Mouse (Mus musculus) kidney, embryonic 15.5 days (tissue): ENCODE measurements around the gene Pou2f1. TPM values are rescaled to one million over a fixed set of nuclear protein-coding genes. Genes with fewer than 3 reads are reported as not detected.

Source experiments
- ATAC-seq: fragments of 200-750 bp; cut with Nextera tagmentation; replicated peaks from 2 replicates; pipeline ENCODE4 v1.8.0; 2017; ENCODE audit warnings: moderate TSS enrichment; ENCODE audit not compliant: low FRiP score
- H3K27ac ChIP-seq: fragments of 300-500 bp; sonication (generic); 2 replicates; pipeline ENCODE4 v1.5.1; 2015; ENCODE audit warnings: mild to moderate bottlenecking, inconsistent platforms
- H3K27me3 ChIP-seq: fragments of 300-500 bp; sonication (generic); 2 replicates; pipeline ENCODE4 v1.6.1; 2015; ENCODE audit warnings: inconsistent platforms
- H3K36me3 ChIP-seq: fragments of 300-500 bp; sonication (generic); 2 replicates; pipeline ENCODE4 v1.6.1; 2015; ENCODE audit warnings: inconsistent platforms
- H3K4me1 ChIP-seq: fragments of 300-500 bp; sonication (generic); 2 replicates; pipeline ENCODE4 v1.6.1; 2015; ENCODE audit warnings: inconsistent platforms
- H3K4me2 ChIP-seq: fragments of 300-500 bp; sonication (generic); 2 replicates; pipeline ENCODE4 v1.6.1; 2015; ENCODE audit warnings: moderate library complexity, mild to moderate bottlenecking, inconsistent platforms
- H3K4me3 ChIP-seq: fragments of 300-500 bp; sonication (generic); replicated peaks from 2 replicates; pipeline ENCODE4 v1.5.1; 2015; ENCODE audit warnings: mild to moderate bottlenecking, inconsistent platforms
- H3K9ac ChIP-seq: fragments of 300-500 bp; sonication (generic); 2 replicates; pipeline ENCODE4 v1.6.1; 2015; ENCODE audit warnings: mild to moderate bottlenecking, inconsistent platforms
- H3K9me3 ChIP-seq: fragments of 300-500 bp; sonication (generic); replicated peaks from 2 replicates; pipeline ENCODE4 v1.6.1; 2016; ENCODE audit warnings: inconsistent platforms
- WGBS: fragments of 180-500 bp; shearing (Covaris S2); methylation state at CpG from one replicate; pipeline ENCODE4 v1.1.7; 2015; ENCODE audit warnings: mixed read lengths; 5-methylcytosine and 5-hydroxymethylcytosine counted together
- polyA plus RNA-seq: library from polyadenylated mRNA; unstranded; fragments of >200 nt; fragmentation: Nextera tagmentation; extraction: Ambion mirVana; gene quantifications from 2 replicates; pipeline ENCODE4 v1.2.1, GENCODE M21; 2015

Gene Pou2f1
- polyA plus RNA-seq, 1 experiment from 2014 or later, result 19.5 TPM

DNA sequence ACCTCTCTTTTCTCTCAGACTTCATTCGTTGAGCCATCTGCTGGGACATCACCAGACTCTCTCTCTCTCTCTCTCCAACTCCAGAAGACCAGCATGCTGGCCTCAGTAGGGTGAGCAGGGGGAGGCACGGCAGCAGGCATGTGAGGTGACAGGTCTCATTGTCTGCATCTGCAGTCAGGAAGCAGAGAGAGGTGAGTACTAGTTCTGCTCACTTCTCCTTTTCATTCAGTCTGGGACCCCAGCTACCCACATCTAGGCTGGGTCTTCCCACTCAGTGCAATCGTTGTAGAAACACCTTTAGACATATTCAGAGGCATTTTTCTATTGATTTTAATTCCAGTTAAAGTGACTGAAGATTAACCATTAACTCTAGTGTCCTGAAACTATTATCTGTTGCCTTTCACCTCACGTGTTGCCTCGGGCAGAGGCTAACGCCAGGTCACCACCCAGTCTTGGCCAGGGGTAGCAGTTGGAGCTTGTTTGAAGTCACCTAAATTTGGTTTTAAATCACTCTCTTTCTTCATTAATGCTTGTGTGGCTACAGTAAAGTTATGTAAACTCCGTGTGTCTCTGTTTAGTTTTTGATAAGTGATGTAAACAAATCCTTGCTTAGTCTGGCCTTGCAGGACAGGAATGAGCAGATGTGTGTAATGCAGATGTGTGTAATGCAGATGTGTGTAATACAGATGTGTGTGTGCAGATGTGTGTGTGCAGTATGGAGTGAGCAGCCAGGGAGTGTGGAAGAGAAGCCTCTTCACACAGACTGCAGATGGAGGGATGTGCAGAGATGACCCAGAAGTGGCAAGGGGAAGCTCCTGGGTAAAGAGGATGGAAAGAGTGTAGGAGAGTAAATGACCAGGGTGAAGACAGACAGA is 29.4 kb upstream of the Pou2f1 start:
- 64% methylated on average over 7 of the region's 7 CpGs for WGBS
- Histone ChIP-seq H3K27ac (no peak overlapping the region), H3K9me3 (no peaks in the 10 kb centered on the region), H3K4me2 (no peak overlapping the region), H3K4me3 (no peak overlapping the region), H3K36me3 (no peaks in the 10 kb centered on the region), H3K4me1 (no peaks in the 10 kb centered on the region), H3K27me3 (no peaks in the 10 kb centered on the region), H3K9ac (no peak overlapping the region)
- no peak for ATAC-seq

DNA sequence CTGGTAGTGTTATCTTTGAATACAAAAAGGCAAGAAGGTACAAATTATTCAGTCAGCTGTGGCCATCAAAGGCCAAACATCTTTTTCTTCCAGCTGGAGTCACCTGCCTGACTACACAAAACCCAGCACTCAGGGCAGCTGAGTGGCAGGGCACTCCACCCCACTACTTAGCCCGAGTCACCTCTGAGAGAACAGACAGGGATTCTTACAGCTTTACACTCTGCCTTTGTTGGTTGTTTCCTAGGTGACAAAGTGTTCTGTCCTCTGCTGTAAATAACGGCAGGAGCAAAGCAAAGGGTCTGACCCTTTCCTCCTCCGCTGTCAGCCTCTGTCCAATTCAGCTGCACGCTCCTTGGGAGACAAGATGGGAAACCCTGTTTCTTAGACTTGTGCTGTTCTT is 21.5 kb upstream of the Pou2f1 start:
- H3K4me3 ChIP-seq, result no peak overlapping the region
- H3K27me3 ChIP-seq, result no peaks in the 10 kb centered on the region
- no peak overlapping the region for H3K27ac ChIP-seq
- no peak overlapping the region for H3K9ac ChIP-seq
- no peak for ATAC-seq
- H3K36me3 ChIP-seq, result no peaks in the 10 kb centered on the region
- no peaks in the 10 kb centered on the region for H3K9me3 ChIP-seq
- no peak overlapping the region for H3K4me2 ChIP-seq
- H3K4me1 ChIP-seq, result no peaks in the 10 kb centered on the region
- WGBS, result 21% methylated on average over 4 of the region's 4 CpGs

DNA sequence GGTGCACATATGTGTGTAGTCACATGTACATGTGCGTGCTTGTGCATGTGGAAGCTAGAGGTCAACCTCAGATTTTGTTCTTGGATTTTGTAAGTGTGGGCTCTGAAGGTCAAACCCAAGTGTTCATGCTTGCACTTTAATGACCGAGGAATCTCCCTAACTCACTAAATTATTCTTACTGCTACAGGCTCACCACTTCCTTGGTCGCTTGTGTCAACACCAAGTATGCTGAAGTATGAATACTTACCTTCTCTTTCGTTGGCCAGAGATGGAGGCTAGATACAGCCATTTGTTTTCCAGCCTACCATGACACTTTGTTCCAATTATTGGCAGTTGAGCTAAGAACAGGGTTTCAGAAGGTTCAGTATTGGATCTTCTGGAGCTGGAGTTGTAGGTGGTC is 14.7 kb upstream of the Pou2f1 start:
- Histone ChIP-seq H3K36me3 (no peaks in the 10 kb centered on the region), H3K4me2 (no peak overlapping the region), H3K4me1 (no peaks in the 10 kb centered on the region), H3K9me3 (no peaks in the 10 kb centered on the region), H3K9ac (no peak overlapping the region), H3K27ac (no peak overlapping the region), H3K27me3 (no peaks in the 10 kb centered on the region), H3K4me3 (no peak overlapping the region)
- 83% methylated on average over 4 of the region's 4 CpGs for WGBS
- no peak for ATAC-seq

DNA sequence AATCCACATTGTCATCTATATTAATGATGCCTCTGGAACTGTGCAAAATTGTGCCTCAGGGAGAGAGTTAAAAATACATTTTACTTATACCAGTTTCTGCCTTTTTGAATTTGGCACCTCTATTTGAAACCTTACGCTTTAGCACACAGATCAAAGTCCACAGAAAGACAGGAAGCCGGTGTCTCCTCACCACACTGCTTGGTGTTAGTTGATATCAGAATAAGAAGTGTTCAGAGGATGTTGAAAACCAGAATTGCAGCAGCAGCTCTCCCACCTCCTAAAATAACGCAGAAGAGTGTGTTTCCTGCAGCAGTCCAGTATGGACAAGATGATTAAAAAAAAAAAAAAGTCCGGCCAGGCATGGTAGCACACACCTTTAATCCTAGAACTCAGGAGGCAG is 13.8 kb upstream of the Pou2f1 start:
- no peaks in the 10 kb centered on the region for H3K4me1 ChIP-seq
- H3K9me3 ChIP-seq, result no peaks in the 10 kb centered on the region
- no peak overlapping the region for H3K27ac ChIP-seq
- H3K36me3 ChIP-seq, result no peaks in the 10 kb centered on the region
- no peak overlapping the region for H3K9ac ChIP-seq
- no peak overlapping the region for H3K4me2 ChIP-seq
- H3K27me3 ChIP-seq, result no peaks in the 10 kb centered on the region
- ATAC-seq, result no peak
- no peak overlapping the region for H3K4me3 ChIP-seq
- 54% methylated on average over 4 of the region's 4 CpGs for WGBS

DNA sequence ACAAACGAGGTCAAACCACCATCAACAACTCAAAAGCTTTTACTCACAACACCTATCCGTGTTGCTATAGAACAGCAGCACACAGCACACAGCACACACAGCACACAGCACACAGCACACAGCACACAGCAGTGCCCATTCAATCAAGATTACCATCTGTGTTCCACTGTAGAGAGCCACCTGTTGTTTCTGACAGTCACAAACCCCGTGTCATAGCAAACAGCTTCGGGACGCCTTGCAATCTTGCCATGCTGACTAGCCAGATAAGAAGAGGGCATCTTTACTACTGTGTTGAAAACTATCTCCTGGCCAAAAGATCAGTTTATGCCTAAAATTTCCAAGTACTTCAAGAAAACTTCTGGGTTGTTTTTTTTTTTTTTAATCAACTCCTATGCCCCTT is 12.1 kb upstream of the Pou2f1 start:
- 71% methylated on average over 5 of the region's 5 CpGs for WGBS
- Histone ChIP-seq H3K4me1 (no peaks in the 10 kb centered on the region), H3K4me3 (no peak overlapping the region), H3K4me2 (no peak overlapping the region), H3K27ac (no peak overlapping the region), H3K27me3 (no peaks in the 10 kb centered on the region), H3K36me3 (no peaks in the 10 kb centered on the region), H3K9me3 (no peaks in the 10 kb centered on the region), H3K9ac (no peak overlapping the region)
- no peak for ATAC-seq

DNA sequence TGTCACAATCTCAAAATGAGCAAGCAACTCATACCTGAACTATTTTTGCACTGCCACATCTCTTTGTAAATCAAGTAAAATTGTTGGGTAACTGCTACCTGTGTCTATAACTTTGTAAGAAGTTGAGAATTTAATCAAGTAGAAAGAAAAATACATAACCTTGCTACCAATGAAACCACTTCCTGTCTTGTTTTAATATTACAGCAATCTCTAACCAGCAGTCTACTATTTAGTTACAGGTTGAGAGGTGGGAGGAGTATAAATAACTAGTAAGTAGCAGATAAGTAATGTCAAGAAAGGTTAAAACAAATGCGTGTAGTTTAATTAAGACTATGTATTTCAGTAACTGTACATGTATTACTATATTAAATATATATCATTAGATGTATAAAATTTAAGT is 7.6 kb upstream of the Pou2f1 start:
- H3K9ac ChIP-seq, result no peak overlapping the region
- no peaks in the 10 kb centered on the region for H3K27me3 ChIP-seq
- ATAC-seq, result no peak
- no peaks in the 10 kb centered on the region for H3K9me3 ChIP-seq
- no peaks in the 10 kb centered on the region for H3K36me3 ChIP-seq
- 92% methylated on average over 1 of the region's 1 CpGs for WGBS
- H3K4me3 ChIP-seq, result no peak overlapping the region
- H3K4me2 ChIP-seq, result no peak overlapping the region
- no peak overlapping the region for H3K27ac ChIP-seq
- H3K4me1 ChIP-seq, result no peaks in the 10 kb centered on the region

DNA sequence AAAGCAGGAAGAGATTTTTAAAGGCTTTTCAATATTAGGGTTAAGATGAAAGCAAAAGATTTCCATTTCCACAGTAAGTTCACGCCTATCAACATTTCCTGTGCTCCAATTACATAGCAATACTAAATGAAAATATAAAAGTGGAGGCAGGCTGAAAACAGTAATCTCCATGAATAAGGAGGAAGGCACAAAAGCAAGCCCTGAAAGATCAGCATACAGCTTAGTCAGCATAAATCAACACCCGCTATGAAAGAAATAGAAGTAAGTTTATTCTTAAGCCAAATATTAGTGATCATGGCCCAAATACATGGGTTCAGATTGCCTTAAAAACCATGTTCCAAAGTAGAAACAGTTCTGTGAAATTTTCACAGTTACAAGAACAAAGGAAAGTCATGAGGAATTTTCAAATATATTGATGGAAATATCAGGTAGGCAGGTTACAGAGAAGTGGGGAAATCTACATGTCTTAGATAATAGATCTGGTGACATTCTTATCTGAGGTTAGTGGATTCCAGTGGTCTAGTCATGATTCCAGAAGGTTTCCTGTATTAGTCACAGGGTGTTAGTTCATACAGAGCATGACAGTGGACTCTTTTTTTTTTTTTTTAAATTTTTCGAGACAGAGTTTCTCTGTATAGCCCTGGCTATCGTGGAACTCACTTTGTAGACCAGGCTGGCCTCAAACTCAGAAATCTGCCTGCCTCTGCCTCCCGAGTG is 6.3 kb upstream of the Pou2f1 start:
- H3K9me3 ChIP-seq, result no peaks in the 10 kb centered on the region
- ATAC-seq, result no peak

DNA sequence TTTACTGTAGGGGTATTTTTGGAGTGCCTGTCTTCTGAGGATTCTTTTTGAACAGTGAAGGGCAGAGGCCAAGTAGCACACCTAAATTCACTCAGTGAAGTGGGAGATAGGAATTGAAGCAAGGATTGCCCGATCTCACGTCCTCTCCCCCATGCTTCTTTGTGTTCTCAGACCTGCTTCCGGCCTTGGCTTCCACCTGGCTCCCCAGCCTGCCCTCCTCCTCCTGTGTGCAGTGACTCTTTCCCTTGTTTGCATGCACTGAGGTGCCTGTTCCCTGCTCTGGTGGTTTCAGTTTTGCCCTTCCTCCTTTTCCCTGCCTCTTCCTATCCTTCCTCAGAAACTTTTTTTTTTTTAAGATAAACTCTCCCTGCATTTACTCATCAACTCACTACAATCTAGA is 4.5 kb upstream of the Pou2f1 start:
- Histone ChIP-seq H3K9me3 (no peaks in the 10 kb centered on the region), H3K9ac (no peak overlapping the region), H3K4me3 (no peak overlapping the region), H3K27me3 (no peaks in the 10 kb centered on the region), H3K4me2 (no peak overlapping the region), H3K27ac (no peak overlapping the region), H3K4me1 (no peaks in the 10 kb centered on the region), H3K36me3 (no peaks in the 10 kb centered on the region)
- 51% methylated on average over 3 of the region's 3 CpGs for WGBS
- ATAC-seq, result no peak

More for the DNA sequence above, 6.3 kb upstream of the Pou2f1 start:
- no peaks in the 10 kb centered on the region for H3K4me1 ChIP-seq
- H3K27ac ChIP-seq, result no peak overlapping the region
- 91% methylated on average over 5 of the region's 5 CpGs for WGBS
- no peak overlapping the region for H3K9ac ChIP-seq
- H3K27me3 ChIP-seq, result no peaks in the 10 kb centered on the region
- no peak overlapping the region for H3K4me3 ChIP-seq
- H3K4me2 ChIP-seq, result no peak overlapping the region
- H3K36me3 ChIP-seq, result no peaks in the 10 kb centered on the region

DNA sequence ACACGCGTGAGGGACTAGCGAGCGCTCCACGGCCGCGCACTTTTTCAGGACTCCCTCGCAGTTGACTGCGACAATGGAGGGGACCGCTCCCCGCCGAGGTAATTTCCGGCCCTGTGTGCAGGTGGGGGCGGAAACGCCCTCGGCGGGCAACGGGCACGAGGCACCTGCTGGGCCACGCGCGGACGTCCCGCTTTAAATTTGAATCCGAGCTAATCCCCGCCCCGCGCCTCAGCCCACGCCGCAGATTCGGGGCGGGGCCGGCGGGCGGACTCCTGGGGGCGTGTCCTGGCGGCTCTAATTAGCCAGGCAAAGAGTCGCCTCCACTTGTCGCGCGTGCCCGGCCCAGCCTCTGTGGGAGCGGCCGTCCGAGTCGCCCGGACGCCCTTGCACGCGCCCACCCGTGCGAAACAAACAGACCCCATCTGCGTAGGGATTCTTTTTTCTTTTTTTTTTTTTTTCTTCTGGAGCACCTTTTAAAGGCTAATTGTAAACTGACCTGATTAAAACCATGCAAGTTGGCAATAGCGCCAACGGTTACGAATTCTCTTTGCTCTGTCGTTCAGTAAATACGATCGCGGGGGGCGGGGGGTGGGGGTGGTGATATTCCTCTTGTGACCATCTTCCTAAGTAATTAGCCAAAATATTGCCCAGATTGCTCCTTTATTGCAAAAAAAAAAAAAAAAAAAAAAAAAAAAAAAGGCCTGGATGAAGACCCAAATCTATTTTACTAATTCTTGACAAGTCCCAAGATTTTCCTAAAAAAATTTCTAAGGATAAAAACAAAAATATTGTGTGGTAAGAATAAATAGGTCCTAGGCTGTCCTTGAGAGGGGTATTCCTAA is 924 bp upstream of the Pou2f1 start:
- peak; percentile 85 for ATAC-seq
- Histone ChIP-seq H3K36me3 (no peaks in the 10 kb centered on the region), H3K27me3 (no peaks in the 10 kb centered on the region), H3K9ac (peak overlapping the region; percentile 41), H3K4me2 (peak overlapping the region; percentile 85), H3K9me3 (no peaks in the 10 kb centered on the region), H3K27ac (peak overlapping the region; percentile 89), H3K4me1 (peaks cover 24% of the 10 kb centered on the region), H3K4me3 (peak overlapping the region; percentile 97)
- under 1% methylated on average over 61 of the region's 61 CpGs for WGBS

DNA sequence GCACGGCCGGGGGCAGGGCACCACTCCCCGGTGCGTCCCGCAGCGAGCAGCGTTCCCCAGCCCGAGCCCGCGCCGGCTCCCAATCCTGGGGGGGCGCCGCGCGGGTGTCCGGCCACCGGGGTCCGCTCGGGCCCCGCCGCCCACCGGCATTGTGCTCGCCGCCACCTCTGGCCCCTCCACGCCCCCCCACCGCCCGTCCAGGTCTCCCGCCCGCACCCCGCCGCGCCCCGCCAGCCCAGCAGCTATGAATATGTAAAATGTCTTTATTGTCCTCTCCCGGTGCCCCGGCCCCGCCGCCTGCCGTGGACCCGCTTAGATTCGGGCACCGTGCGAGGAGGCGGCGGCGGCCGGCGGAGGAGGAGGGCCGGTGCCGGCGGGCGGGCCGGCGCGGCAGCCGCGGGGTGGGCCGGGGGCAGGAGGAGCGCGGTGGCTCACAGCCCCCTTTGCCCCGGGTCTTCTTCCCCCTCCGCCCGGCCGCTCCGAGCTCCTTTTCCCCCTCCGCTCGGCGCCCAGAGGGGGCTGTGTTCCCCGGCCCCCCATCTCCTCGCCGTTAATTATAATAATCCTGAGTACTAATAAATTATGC is 481 bp downstream of the Pou2f1 start:
- Histone ChIP-seq H3K27ac (peak overlapping the region; percentile 91), H3K9me3 (no peaks in the 10 kb centered on the region), H3K36me3 (no peaks in the 10 kb centered on the region), H3K4me3 (peak overlapping the region; percentile 97), H3K27me3 (no peaks in the 10 kb centered on the region), H3K9ac (peak overlapping the region; percentile 93), H3K4me1 (peaks cover 24% of the 10 kb centered on the region), H3K4me2 (peak overlapping the region; percentile 96)
- WGBS, result under 1% methylated on average over 61 of the region's 70 CpGs
- peak; percentile 54 for ATAC-seq

DNA sequence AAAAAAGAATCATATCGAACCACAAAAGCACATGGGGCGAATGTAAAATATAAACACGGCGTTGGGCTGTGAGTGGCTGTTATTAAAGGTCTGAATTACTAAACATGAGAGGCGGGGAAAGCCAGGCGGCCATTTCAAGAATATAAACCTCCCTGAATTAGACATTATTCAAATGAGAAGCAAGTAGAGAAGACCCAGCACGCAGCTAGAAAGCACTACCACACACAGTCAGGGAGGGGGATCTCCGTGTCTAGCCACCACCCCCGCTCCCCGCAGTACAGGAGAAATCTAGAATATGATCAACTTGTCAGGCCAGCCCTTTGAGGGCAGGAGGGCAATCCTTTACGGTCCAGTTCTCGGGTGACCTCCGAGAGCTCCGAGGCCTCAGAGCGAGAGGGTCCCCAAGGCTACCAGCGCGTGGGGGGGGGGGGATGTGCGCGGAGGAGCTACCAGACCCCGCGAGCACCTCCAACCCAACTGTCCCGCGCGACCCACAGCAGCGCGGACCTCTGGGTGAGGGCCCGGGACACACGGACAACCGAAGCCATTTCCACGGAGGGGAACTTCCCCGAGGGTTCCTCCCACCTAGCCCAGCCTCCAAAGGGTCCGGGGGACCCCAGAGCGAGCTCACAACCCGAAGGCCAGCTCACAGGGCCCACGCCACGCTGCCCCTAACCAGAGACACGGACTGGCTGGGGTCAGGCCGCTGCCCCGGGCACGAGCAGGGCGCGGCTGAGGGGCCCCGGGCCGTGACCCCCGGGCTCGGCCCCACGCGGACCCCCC is 1.2 kb downstream of the Pou2f1 start:
- ATAC-seq, result peak; percentile 9
- peak overlapping the region; percentile 96 for H3K4me2 ChIP-seq
- peak overlapping the region; percentile 97 for H3K4me3 ChIP-seq

More for the DNA sequence above, 1.2 kb downstream of the Pou2f1 start:
- peaks cover 24% of the 10 kb centered on the region for H3K4me1 ChIP-seq
- peak overlapping the region; percentile 91 for H3K27ac ChIP-seq
- H3K36me3 ChIP-seq, result no peaks in the 10 kb centered on the region
- 1% methylated on average over 48 of the region's 48 CpGs for WGBS
- no peaks in the 10 kb centered on the region for H3K9me3 ChIP-seq
- H3K27me3 ChIP-seq, result no peaks in the 10 kb centered on the region
- H3K9ac ChIP-seq, result peak overlapping the region; percentile 93
